In genomic region chr1:195232658-195233057, GRCm38 (mm10) we compare ENCODE assay signal across 9 mouse cellular contexts. TPM values are rescaled to one million over a fixed set of nuclear protein-coding genes. Genes with fewer than 3 reads are reported as not detected.
DNase-seq lines count a peak whose midpoint lies in the region; ATAC-seq lines count a peak whose summit lies in the region.
"Had no signal": no experiment of that assay in that cellular context is flagged by ENCODE, and none has a peak within 500 bp of the region (broad histone marks: within the 10 kb centered on the region; RNA-seq: fewer than 3 reads in every experiment).

No protein-coding gene starts in this region.

- no peak overlapping the region for H3K27ac ChIP-seq in forebrain, embryonic 13.5 days
- no peak overlapping the region for H3K27ac ChIP-seq in midbrain, embryonic 12.5 days (replicated peaks)
- no peak overlapping the region for H3K27ac ChIP-seq in stomach, embryonic 14.5 days (ENCODE audit: low read length)

- peak; percentile 38 for DNase-seq in urinary bladder, postnatal 14 days (ENCODE audit: low spot score)
- no peak for DNase-seq in urinary bladder, postnatal 4 days (ENCODE audit: low spot score in 2 of 2)
- DNase-seq in left cerebral cortex, postnatal 10 days (ENCODE audit: extremely low spot score in 1 of 2, low spot score in 2 of 2), result peak; percentile 15 to 37

- intact Hi-C loops in left cerebral cortex, postnatal 10 days (cut with DNase I), result no loop called here

- no peak overlapping the region for H3K4me2 ChIP-seq in forebrain, embryonic 13.5 days
- H3K4me2 ChIP-seq in midbrain, embryonic 12.5 days (replicated peaks), result no peak overlapping the region
- H3K4me2 ChIP-seq in stomach, embryonic 14.5 days (replicated peaks; ENCODE audit: low read depth, low read length), result no peak overlapping the region

- H3K4me1 ChIP-seq in forebrain, embryonic 13.5 days, result no peaks in the 10 kb centered on the region
- H3K4me1 ChIP-seq in midbrain, embryonic 12.5 days, result no peaks in the 10 kb centered on the region
- no peaks in the 10 kb centered on the region for H3K4me1 ChIP-seq in stomach, embryonic 14.5 days (ENCODE audit: control insufficient read depth, insufficient read depth, low read length)

- peak; percentile 88 for ATAC-seq in cerebellum, adult (ENCODE audit: insufficient number of reproducible peaks, low FRiP score, low TSS enrichment)
- ATAC-seq in forebrain, embryonic 13.5 days, result peak; percentile 43; the same call in 1 of the 2 replicates
- peak; percentile 78 for ATAC-seq in inflammation-experienced regulatory T-cells, adult 6 months
- peak; percentile 70 for ATAC-seq in midbrain, embryonic 12.5 days (ENCODE audit: low FRiP score, low read depth)
- ATAC-seq in stomach, embryonic 14.5 days (ENCODE audit: insufficient number of reproducible peaks, insufficient read depth, low FRiP score, low read depth), result peak; percentile 37; the same call in 1 of the 2 replicates

- H3K4me3 ChIP-seq in forebrain, embryonic 13.5 days, result no peak overlapping the region
- no peak overlapping the region for H3K4me3 ChIP-seq in midbrain, embryonic 12.5 days
- H3K4me3 ChIP-seq in stomach, embryonic 14.5 days (ENCODE audit: low read depth, low read length), result no peak overlapping the region
- H3K4me3 ChIP-seq: megakaryocyte, embryonic 14.5 days had no signal

- no peaks in the 10 kb centered on the region for H3K36me3 ChIP-seq in forebrain, embryonic 13.5 days (ENCODE audit: poor library complexity, severe bottlenecking)
- no peaks in the 10 kb centered on the region for H3K36me3 ChIP-seq in midbrain, embryonic 12.5 days
- H3K36me3 ChIP-seq in stomach, embryonic 14.5 days (ENCODE audit: control insufficient read depth, insufficient read depth, low read length), result no peaks in the 10 kb centered on the region

- no peaks in the 10 kb centered on the region for H3K9me3 ChIP-seq in forebrain, embryonic 13.5 days (replicated peaks)
- no peaks in the 10 kb centered on the region for H3K9me3 ChIP-seq in midbrain, embryonic 12.5 days
- no peaks in the 10 kb centered on the region for H3K9me3 ChIP-seq in stomach, embryonic 14.5 days (ENCODE audit: control insufficient read depth, low read depth, low read length)
- H3K9me3 ChIP-seq: megakaryocyte, embryonic 14.5 days had no signal

- no peaks in the 10 kb centered on the region for H3K27me3 ChIP-seq in forebrain, embryonic 13.5 days
- no peaks in the 10 kb centered on the region; the same call in 1 of the 2 replicates for H3K27me3 ChIP-seq in midbrain, embryonic 12.5 days
- no peaks in the 10 kb centered on the region for H3K27me3 ChIP-seq in stomach, embryonic 14.5 days (ENCODE audit: control insufficient read depth, insufficient read depth, low read length)
- H3K27me3 ChIP-seq: megakaryocyte, embryonic 14.5 days had no signal

- H3K9ac ChIP-seq in forebrain, embryonic 13.5 days, result no peak overlapping the region
- no peak overlapping the region for H3K9ac ChIP-seq in midbrain, embryonic 12.5 days (replicated peaks)
- no peak overlapping the region for H3K9ac ChIP-seq in stomach, embryonic 14.5 days (replicated peaks; ENCODE audit: low read depth, low read length)

RNA-seq across cellular contexts. Expression of gene Cr2, which starts 56.1 kb away (rescaled TPM):
- polyA plus RNA-seq in forebrain, embryonic 13.5 days (2015; fragmentation: Nextera tagmentation; extraction: Ambion mirVana), result 0.30 and 0.46 TPM in 2 replicates
- 1 to 10 TPM; 2.9 to 4.4 (median 3.4) TPM for polyA plus RNA-seq in inflammation-experienced regulatory T-cells, adult 6 months (2017; shearing (Covaris generic))
- 1 to 10 TPM in 1 of 2 experiments, under 1 TPM in 1; 0.73 to 2.1 TPM for total RNA-seq in left cerebral cortex, postnatal 10 days (2021)
- polyA plus RNA-seq in midbrain, embryonic 12.5 days (2016; fragmentation: Nextera tagmentation; extraction: Ambion mirVana), result 0.31 and 0.38 TPM in 2 replicates
- polyA plus RNA-seq in stomach, embryonic 14.5 days (2014; fragmentation: Nextera tagmentation; extraction: Ambion mirVana), result 0.07 and 0.91 TPM in 2 replicates

Comparison
In these comparisons a context has a peak if more than half of its experiments do, and no peak if none do; other contexts are left out.
1. DNase-seq: peak in urinary bladder, postnatal 14 days (single experiment) and left cerebral cortex, postnatal 10 days (2 of 2); none in urinary bladder, postnatal 4 days (0 of 2).
2. ATAC-seq: peak in every context shown above with its lines; median percentile 88 in cerebellum, adult; 78 in inflammation-experienced regulatory T-cells, adult 6 months; 70 in midbrain, embryonic 12.5 days; 43 in forebrain, embryonic 13.5 days; 37 in stomach, embryonic 14.5 days.